Mouse (Mus musculus) forebrain, embryonic 16.5 days (tissue): ENCODE measurements around the gene Hamp. TPM values are rescaled to one million over a fixed set of nuclear protein-coding genes. Genes with fewer than 3 reads are reported as not detected.
"Not testable (repeated sequence)": the region's sequence is repeated elsewhere in the genome, so short reads cannot be mapped to it uniquely, and the experiment has no call there.

Experiments
- ATAC-seq: fragments of 200-750 bp; cut with Nextera tagmentation; 2 replicates; pipeline ENCODE4 v1.8.0; 2017; ENCODE audit warnings: mild to moderate bottlenecking, moderate library complexity
- H3K27ac ChIP-seq: fragments of 300-500 bp; sonication (generic); 2 replicates; pipeline ENCODE4 v1.5.1; 2014; ENCODE audit warnings: low read length, control low read depth
- H3K27me3 ChIP-seq: fragments of 300-500 bp; sonication (generic); replicated peaks from 2 replicates; pipeline ENCODE4 v1.6.1; 2014; ENCODE audit warnings: low read length; ENCODE audit not compliant: control insufficient read depth, insufficient read depth
- H3K36me3 ChIP-seq: fragments of 300-500 bp; sonication (generic); 2 replicates; pipeline ENCODE4 v1.6.1; 2014; ENCODE audit not compliant: control insufficient read depth, insufficient read depth
- H3K4me1 ChIP-seq: fragments of 300-500 bp; sonication (generic); replicated peaks from 2 replicates; pipeline ENCODE4 v1.6.1; 2014; ENCODE audit warnings: low read length; ENCODE audit not compliant: control insufficient read depth, insufficient read depth
- H3K4me2 ChIP-seq: fragments of 300-500 bp; sonication (generic); 2 replicates; pipeline ENCODE4 v1.6.1; 2014; ENCODE audit warnings: mild to moderate bottlenecking, low read length, control low read depth
- H3K4me3 ChIP-seq: fragments of 300-500 bp; sonication (generic); replicated peaks from 2 replicates; pipeline ENCODE4 v1.5.1; 2014; ENCODE audit warnings: mild to moderate bottlenecking, low read length, control low read depth
- H3K9ac ChIP-seq: fragments of 300-500 bp; sonication (generic); replicated peaks from 2 replicates; pipeline ENCODE4 v1.6.1; 2014; ENCODE audit warnings: low read depth, low read length, control low read depth
- H3K9me3 ChIP-seq: fragments of 300-500 bp; sonication (generic); 2 replicates; pipeline ENCODE4 v1.6.1; 2016; ENCODE audit warnings: low read length; ENCODE audit not compliant: control insufficient read depth
- WGBS: fragments of 180-500 bp; shearing (Covaris S2); extraction: QIAGEN DNeasy Blood & Tissue Kit; methylation state at CpG from one replicate; pipeline ENCODE4 v1.1.7; 2014; 5-methylcytosine and 5-hydroxymethylcytosine counted together
- polyA plus RNA-seq: library from polyadenylated mRNA; unstranded; fragments of >200 nt; fragmentation: Nextera tagmentation; extraction: Ambion mirVana; gene quantifications from 2 replicates; pipeline ENCODE4 v1.2.1, GENCODE M21; 2015

The Hamp gene
- polyA plus RNA-seq, 1 experiment from 2014 or later: not detected

DNA sequence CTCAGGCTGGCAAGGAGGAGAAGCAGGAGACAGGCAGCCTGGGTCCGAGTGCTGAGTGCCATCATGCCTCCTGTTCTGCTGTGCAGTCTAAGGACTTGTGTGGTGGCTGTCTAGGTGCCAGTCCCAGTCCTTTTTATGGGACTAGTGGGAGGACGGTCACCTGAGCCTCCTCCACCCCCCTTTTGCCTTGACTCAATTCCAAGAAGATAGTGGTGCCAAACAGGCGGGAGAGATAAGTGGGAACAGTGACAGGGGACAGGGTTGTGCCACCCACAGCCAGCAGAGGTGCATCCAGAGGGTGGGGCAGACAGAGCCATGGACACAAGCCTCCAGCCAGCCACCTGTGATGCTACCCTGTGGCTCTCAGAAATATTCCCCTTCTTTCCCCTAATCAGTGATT, 19.8 kb downstream of the Hamp start:
- Histone ChIP-seq H3K9me3 (no peaks in the 10 kb centered on the region), H3K4me3 (no peak overlapping the region), H3K27ac (no peak overlapping the region), H3K27me3 (no peaks in the 10 kb centered on the region), H3K36me3 (no peaks in the 10 kb centered on the region), H3K4me1 (no peaks in the 10 kb centered on the region), H3K4me2 (no peak overlapping the region), H3K9ac (no peak overlapping the region)
- 62% methylated on average over 3 of the region's 3 CpGs for WGBS
- ATAC-seq: no peak

DNA sequence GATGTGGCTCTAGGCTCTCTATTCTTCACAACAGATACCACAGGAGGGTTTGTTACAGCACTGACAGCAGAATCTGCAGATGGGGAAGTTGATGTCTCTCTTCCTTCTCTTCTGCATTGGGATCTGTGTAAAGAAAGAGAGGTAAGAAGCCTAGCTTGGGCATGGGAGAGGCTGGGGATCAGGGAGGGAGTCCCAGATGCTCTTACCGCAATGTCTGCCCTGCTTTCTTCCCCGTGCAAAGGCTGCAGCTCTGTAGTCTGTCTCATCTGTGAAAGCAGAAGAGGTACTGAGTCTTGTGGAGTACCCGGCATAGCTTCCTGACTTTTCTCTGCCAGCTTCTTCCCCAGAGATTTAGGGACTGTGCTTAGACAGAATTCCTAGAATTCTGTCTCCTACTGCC, 21.3 kb downstream of the Hamp start:
- ATAC-seq, H3K4me2 ChIP-seq, H3K9ac ChIP-seq, H3K9me3 ChIP-seq, H3K4me3 ChIP-seq, H3K27ac ChIP-seq, H3K4me1 ChIP-seq, H3K36me3 ChIP-seq, H3K27me3 ChIP-seq: not testable (repeated sequence)
- WGBS: 47% methylated on average over 3 of the region's 3 CpGs

DNA sequence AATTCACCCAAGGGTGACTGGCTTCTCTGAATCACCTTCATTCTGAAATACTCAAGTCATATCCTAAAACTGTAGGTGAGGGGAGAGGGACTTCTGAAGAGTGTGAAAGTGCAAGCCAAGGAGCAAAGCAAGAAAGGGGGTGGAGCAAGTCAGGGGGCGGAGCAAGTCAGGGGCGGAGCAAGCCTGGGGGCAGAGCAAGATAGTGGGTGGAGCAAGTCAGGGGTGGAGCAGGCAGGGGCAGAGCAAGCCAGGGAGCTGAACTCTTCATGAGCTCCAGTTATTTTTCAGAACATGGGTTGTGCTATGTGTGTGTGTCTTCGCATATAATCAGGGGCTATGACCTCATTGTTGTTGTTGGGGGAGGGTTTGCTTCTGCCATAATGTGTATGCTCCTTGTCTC, 23.6 kb downstream of the Hamp start:
- ATAC-seq: no peak
- WGBS: 59% methylated on average over 3 of the region's 3 CpGs
- no peak overlapping the region for H3K9ac ChIP-seq
- no peak overlapping the region for H3K4me2 ChIP-seq
- no peak overlapping the region for H3K27ac ChIP-seq
- no peaks in the 10 kb centered on the region for H3K4me1 ChIP-seq
- H3K27me3 ChIP-seq: no peaks in the 10 kb centered on the region
- H3K36me3 ChIP-seq: no peaks in the 10 kb centered on the region
- no peak overlapping the region for H3K4me3 ChIP-seq
- no peaks in the 10 kb centered on the region for H3K9me3 ChIP-seq

DNA sequence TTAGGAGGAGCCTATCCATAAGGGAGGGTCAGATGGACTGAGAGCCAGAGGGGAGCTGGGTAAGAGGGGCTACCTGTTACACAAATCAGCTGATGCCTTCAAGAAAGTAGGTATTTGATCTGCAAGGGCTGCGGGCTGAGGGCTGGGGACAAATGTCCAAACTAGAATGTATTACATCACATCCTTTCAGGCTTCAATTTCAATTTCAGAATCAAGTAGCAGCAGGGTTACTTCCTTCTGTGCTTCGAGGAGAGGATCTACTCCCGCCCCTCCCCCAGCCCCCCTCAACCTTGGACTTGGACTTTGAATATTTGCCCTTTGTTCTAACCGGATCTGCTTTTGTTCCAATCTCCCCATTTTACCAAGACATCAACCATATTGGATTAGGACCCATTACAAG, 26.6 kb downstream of the Hamp start:
- Histone ChIP-seq H3K4me2 (no peak overlapping the region), H3K4me3 (no peak overlapping the region), H3K4me1 (no peaks in the 10 kb centered on the region), H3K36me3 (no peaks in the 10 kb centered on the region), H3K27ac (no peak overlapping the region), H3K27me3 (no peaks in the 10 kb centered on the region), H3K9ac (no peak overlapping the region), H3K9me3 (no peaks in the 10 kb centered on the region)
- no peak for ATAC-seq
- WGBS: 49% methylated on average over 4 of the region's 4 CpGs

DNA sequence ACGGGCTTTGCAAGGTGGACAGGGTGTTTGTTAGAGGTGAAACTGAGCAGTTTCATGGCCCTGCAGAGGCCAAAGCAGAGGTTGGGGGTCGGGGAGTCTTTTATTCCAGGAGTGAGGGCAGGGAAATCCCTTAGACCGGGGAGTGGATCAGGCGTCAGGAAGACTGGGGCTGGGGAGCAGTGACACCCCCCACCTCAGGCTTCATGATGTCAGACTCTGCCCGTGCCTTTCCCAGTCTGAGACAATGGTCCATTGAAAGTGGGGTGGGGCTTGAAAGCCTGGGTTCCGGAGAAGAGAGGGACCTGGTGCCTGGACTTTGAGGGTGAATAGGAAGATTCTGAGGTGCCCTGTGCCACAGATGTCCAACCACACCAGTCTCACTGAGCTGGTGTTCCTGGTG, 27.1 kb downstream of the Hamp start:
- Histone ChIP-seq H3K36me3 (no peaks in the 10 kb centered on the region), H3K4me1 (no peaks in the 10 kb centered on the region), H3K4me3 (no peak overlapping the region), H3K9me3 (no peaks in the 10 kb centered on the region), H3K27ac (no peak overlapping the region), H3K9ac (no peak overlapping the region), H3K27me3 (no peaks in the 10 kb centered on the region), H3K4me2 (no peak overlapping the region)
- 9% methylated on average over 6 of the region's 6 CpGs for WGBS
- no peak for ATAC-seq

DNA sequence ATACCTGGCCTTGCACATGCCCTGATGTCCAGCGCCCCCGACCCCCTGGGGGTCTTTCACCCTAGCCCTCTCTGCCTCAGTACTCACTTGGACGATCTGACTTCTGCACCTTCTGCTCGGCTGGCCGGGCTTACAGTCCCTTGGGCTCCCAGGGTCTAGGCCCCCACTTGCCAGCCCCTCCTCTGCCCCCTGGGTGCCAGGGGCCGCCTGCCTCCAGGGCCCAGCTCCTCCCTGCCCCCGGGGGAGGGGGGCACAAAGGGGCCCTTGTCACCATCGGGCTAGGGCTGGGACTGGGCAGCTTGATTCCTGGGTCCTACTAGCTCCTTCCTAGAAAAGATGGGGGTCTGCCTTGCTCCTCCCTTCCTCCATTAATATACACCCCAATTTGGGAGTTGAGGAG, 29.1 kb downstream of the Hamp start, which contains the start of gene Mag:
Mag (minus strand) TSS at position 142 of the 400 bp plus-strand sequence.
- Histone ChIP-seq H3K9me3 (no peaks in the 10 kb centered on the region), H3K27me3 (no peaks in the 10 kb centered on the region), H3K4me2 (no peak within 1 kb of the TSS), H3K36me3 (no peaks in the 10 kb centered on the region), H3K9ac (no peak within 1 kb of the TSS), H3K27ac (no peak within 1 kb of the TSS), H3K4me3 (no peak within 1 kb of the TSS), H3K4me1 (no peaks in the 10 kb centered on the region)
- 65% methylated on average over 8 of the region's 8 CpGs for WGBS
- ATAC-seq: no peak

DNA sequence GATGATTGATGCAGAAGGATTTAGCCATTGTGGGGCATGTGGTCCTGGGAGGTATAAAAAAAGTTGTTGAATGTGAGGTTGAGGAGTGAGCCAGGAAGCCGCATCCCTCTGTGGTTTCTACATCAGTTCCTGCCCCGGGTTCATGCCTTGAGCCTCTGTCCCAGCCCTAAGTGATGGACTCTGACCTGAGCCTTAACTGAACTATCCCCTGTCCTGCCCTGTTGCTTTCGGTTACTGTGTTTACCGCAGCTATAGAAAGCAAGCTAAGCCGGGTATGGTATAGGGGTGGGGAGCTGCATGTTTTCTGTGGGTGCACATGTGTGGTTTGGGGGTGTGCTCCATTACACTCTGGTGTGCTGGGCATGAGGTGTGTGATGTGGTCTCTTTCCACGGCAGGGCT, 34.1 kb downstream of the Hamp start:
- no peaks in the 10 kb centered on the region for H3K36me3 ChIP-seq
- no peak overlapping the region for H3K9ac ChIP-seq
- H3K4me2 ChIP-seq: no peak overlapping the region
- H3K4me3 ChIP-seq: no peak overlapping the region
- no peaks in the 10 kb centered on the region for H3K27me3 ChIP-seq
- no peak for ATAC-seq
- H3K4me1 ChIP-seq: peaks cover 9% of the 10 kb centered on the region
- no peak overlapping the region for H3K27ac ChIP-seq
- no peaks in the 10 kb centered on the region for H3K9me3 ChIP-seq
- 83% methylated on average over 6 of the region's 6 CpGs for WGBS

DNA sequence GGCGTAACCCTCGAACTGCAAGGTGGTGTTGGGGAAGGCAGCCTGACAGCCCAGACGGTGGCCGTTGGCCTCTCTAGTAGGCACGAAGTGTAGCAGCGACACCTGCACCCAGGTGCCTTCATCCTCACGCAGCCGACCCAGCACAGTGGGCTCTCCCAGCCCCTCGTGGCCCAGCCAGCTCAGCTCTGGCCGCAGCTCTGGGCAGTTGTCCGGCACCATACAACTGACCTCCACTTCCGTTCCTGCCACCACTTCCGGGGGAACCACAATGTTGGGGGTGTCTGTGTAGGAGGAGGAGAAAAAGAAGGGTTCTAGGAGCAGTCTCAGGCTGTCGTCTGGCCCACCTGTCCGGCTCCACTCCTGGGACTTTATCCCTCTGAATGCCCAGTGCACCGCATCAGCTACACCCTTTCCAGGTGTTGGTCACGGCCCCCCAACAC, 34.8 kb downstream of the Hamp start:
- Histone ChIP-seq H3K4me1 (peaks cover 9% of the 10 kb centered on the region), H3K27me3 (no peaks in the 10 kb centered on the region), H3K27ac (no peak overlapping the region), H3K9ac (no peak overlapping the region), H3K36me3 (no peaks in the 10 kb centered on the region), H3K4me3 (peak overlapping the region; percentile 30), H3K9me3 (no peaks in the 10 kb centered on the region), H3K4me2 (peak overlapping the region; percentile 51)
- WGBS: 19% methylated on average over 16 of the region's 17 CpGs
- no peak for ATAC-seq

DNA sequence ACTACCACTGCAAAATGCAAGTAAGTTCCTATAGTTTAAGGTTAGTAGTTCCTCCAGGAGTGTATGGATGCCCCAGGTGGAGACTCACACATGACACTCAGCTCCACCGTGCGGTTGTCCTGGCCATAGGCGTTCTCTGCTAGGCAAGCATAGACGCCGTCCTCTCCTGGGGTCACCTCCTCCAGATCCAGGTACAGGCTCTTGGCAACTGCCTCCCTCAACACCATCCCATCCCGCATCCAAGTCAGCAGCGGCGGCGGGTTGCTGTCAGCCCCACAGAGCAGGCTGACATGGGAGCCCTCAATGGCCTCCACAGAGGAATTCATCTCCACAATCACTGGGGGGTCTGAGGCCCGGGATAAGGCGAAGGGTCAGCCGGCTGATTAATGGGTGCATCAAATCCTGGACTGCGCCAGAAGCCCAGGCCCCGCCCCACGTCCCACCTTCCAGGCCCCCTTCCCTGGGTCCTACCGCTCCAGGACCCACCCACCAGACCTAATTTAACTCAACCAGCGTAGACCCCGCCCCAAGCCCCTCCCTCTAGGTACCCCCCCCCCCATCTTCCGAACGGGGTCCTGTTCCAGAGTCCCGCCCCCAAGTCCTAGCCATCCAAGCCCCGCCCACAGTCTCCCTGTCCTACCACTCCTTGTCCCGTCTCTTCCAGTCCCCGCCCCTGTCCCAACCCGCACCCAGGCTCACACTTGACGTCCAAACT, 35.4 kb downstream of the Hamp start:
- Histone ChIP-seq H3K36me3 (no peaks in the 10 kb centered on the region), H3K27ac (no peak overlapping the region), H3K4me3 (peak overlapping the region; percentile 30), H3K9me3 (no peaks in the 10 kb centered on the region), H3K4me2 (peak overlapping the region; percentile 51), H3K4me1 (peaks cover 9% of the 10 kb centered on the region), H3K9ac (peak overlapping the region; percentile 38), H3K27me3 (no peaks in the 10 kb centered on the region)
- no peak for ATAC-seq
- WGBS: 2% methylated on average over 23 of the region's 26 CpGs

DNA sequence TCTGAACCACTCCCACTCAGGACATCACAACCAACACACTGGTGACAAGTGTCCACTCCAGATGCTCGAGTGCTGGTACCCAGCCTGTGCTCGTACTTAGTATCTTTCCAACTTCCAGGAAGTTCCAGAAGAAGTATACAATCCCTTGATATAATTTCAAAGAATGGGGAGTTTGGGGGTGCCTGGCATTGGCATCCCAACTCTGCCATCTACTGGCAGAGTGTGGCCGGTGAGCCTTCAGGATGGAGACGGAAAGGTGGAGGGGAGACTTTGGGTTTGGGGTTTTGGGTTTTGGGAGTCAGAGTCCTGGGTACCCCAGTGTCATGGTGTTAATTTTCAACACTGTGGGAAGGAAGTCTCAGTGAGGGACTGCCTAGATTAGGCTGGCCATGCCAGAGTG, 39.8 kb downstream of the Hamp start:
- H3K4me2 ChIP-seq: no peak overlapping the region
- no peak overlapping the region for H3K27ac ChIP-seq
- peaks cover 9% of the 10 kb centered on the region for H3K4me1 ChIP-seq
- no peaks in the 10 kb centered on the region for H3K36me3 ChIP-seq
- H3K9me3 ChIP-seq: no peaks in the 10 kb centered on the region
- no peak overlapping the region for H3K9ac ChIP-seq
- no peak overlapping the region for H3K4me3 ChIP-seq
- no peaks in the 10 kb centered on the region for H3K27me3 ChIP-seq
- ATAC-seq: no peak
- 57% methylated on average over 4 of the region's 4 CpGs for WGBS
